In genomic region chr6:143554946-143555345, GRCm38 (mm10) we compare ENCODE assay signal across 20 mouse cellular contexts.
A peak's percentile ranks its signal among the peaks of the same experiment; 100 is the strongest.
DNase-seq lines count a peak whose midpoint lies in the region; ATAC-seq and TF ChIP-seq lines count a peak whose summit lies in the region.
"Had no signal": no experiment of that assay in that cellular context is flagged by ENCODE, and none has a peak within 500 bp of the region (broad histone marks: within the 10 kb centered on the region; RNA-seq: fewer than 3 reads in every experiment).

No protein-coding gene starts in this region.

- no peaks in the 10 kb centered on the region for H3K36me3 ChIP-seq in hindbrain, embryonic 16.5 days (ENCODE audit: control insufficient read depth, insufficient read depth, low read length)
- H3K36me3 ChIP-seq: forebrain, embryonic 15.5 days; limb, embryonic 13.5 days; liver, embryonic 13.5 days; midbrain, embryonic 12.5 days; neural tube, embryonic 12.5 days had no signal

- H3K9ac ChIP-seq in hindbrain, embryonic 16.5 days (ENCODE audit: low read depth, low read length): no peak overlapping the region
- H3K9ac ChIP-seq: forebrain, embryonic 15.5 days; limb, embryonic 13.5 days; liver, embryonic 13.5 days; midbrain, embryonic 12.5 days; neural tube, embryonic 12.5 days had no signal

- no peak overlapping the region for H3K4me3 ChIP-seq in layer of hippocampus, adult 2 months
- no peak overlapping the region for H3K4me3 ChIP-seq in cortical plate, adult 2 months (ENCODE audit: insufficient read depth, low read length)
- H3K4me3 ChIP-seq in hindbrain, embryonic 16.5 days (ENCODE audit: low read length): no peak overlapping the region
- H3K4me3 ChIP-seq: forebrain, embryonic 15.5 days; heart, adult 2 months; limb, embryonic 13.5 days; liver, embryonic 13.5 days; midbrain, embryonic 12.5 days; neural tube, embryonic 12.5 days had no signal

- peak; percentile 55 for TF ChIP-seq CTCF in layer of hippocampus, adult 2 months (conservative IDR thresholded peaks at IDR 0.05)
- TF ChIP-seq CTCF in cortical plate, adult 2 months (IDR thresholded peaks at IDR 0.05; ENCODE audit: extremely low read depth, insufficient read depth, low read length): peak; percentile 29; the same call in 1 of the 2 replicates

- DNase-seq in layer of hippocampus, adult 2 months (ENCODE audit: low spot score in 2 of 2): peak; percentile 19 to 20
- DNase-seq in layer of hippocampus, adult 11-12 months (ENCODE audit: low spot score): no peak
- peak; percentile 17 for DNase-seq in lung, postnatal 10 days
- DNase-seq in lung, postnatal 36 days: no peak
- no peak for DNase-seq in embryo, embryonic 10.5 days (ENCODE audit: low spot score)
- DNase-seq: adrenal gland, adult 8-10 months; cerebellum, adult 9-10 months; gastrocnemius, postnatal 25 days; heart, adult 2 months; kidney, adult 2 months; kidney, postnatal 14 days; liver, embryonic 13.5 days; thymus, adult 2 months had no signal

- no peak for TF ChIP-seq POLR2A in cortical plate, adult 2 months (IDR thresholded peaks at IDR 0.05; ENCODE audit: extremely low read depth, insufficient read depth, low read length)

- H3K27ac ChIP-seq in layer of hippocampus, adult 2 months: no peak overlapping the region
- no peak overlapping the region for H3K27ac ChIP-seq in cortical plate, adult 2 months (ENCODE audit: insufficient read depth, low read length)
- H3K27ac ChIP-seq in hindbrain, embryonic 16.5 days (ENCODE audit: low read depth, low read length): no peak overlapping the region
- H3K27ac ChIP-seq: forebrain, embryonic 15.5 days; heart, adult 2 months; hindbrain, postnatal 0 days; limb, embryonic 13.5 days; liver, embryonic 13.5 days; midbrain, embryonic 12.5 days; neural tube, embryonic 12.5 days had no signal

- ATAC-seq in hindbrain, embryonic 16.5 days: no peak
- ATAC-seq: forebrain, embryonic 15.5 days; hindbrain, postnatal 0 days had no signal

- H3K4me2 ChIP-seq in hindbrain, embryonic 16.5 days (ENCODE audit: low read length): no peak overlapping the region
- H3K4me2 ChIP-seq: forebrain, embryonic 15.5 days; limb, embryonic 13.5 days; liver, embryonic 13.5 days; midbrain, embryonic 12.5 days; neural tube, embryonic 12.5 days had no signal

- peaks cover 2% of the 10 kb centered on the region; the same call in 1 of the 2 replicates for H3K4me1 ChIP-seq in cortical plate, adult 2 months (ENCODE audit: control insufficient read depth, insufficient read depth, low read length)
- no peaks in the 10 kb centered on the region for H3K4me1 ChIP-seq in hindbrain, embryonic 16.5 days (ENCODE audit: control insufficient read depth, insufficient read depth, low read depth, low read length)
- H3K4me1 ChIP-seq: liver, embryonic 13.5 days; midbrain, embryonic 12.5 days; neural tube, embryonic 12.5 days had no signal

- no peaks in the 10 kb centered on the region for H3K27me3 ChIP-seq in hindbrain, embryonic 16.5 days (replicated peaks; ENCODE audit: control insufficient read depth, insufficient read depth, low read length)
- H3K27me3 ChIP-seq: forebrain, embryonic 15.5 days; limb, embryonic 13.5 days; liver, embryonic 13.5 days; midbrain, embryonic 12.5 days; neural tube, embryonic 12.5 days had no signal

- 78% methylated on average over 3 of the region's 3 CpGs for WGBS in hindbrain, embryonic 16.5 days

- no peaks in the 10 kb centered on the region for H3K9me3 ChIP-seq in hindbrain, embryonic 16.5 days (ENCODE audit: control insufficient read depth, low read length)
- H3K9me3 ChIP-seq: forebrain, embryonic 15.5 days; limb, embryonic 13.5 days; liver, embryonic 13.5 days; midbrain, embryonic 12.5 days; neural tube, embryonic 12.5 days had no signal

Comparison
In these comparisons a context has a peak if more than half of its experiments do, and no peak if none do; other contexts are left out.
1. DNase-seq: peak in layer of hippocampus, adult 2 months (2 of 2) and lung, postnatal 10 days (single experiment); none in layer of hippocampus, adult 11-12 months (single experiment), lung, postnatal 36 days (single experiment) and embryo, embryonic 10.5 days (single experiment).